Mouse (Mus musculus) lung, postnatal 36 days (tissue): Measurements from ENCODE around the gene Rabl6.

Experiments
- DNase-seq: peaks from one replicate; pipeline ENCODE4 v3.0.0; 2022; ENCODE audit warnings: mixed read lengths

Rabl6 gene

DNA sequence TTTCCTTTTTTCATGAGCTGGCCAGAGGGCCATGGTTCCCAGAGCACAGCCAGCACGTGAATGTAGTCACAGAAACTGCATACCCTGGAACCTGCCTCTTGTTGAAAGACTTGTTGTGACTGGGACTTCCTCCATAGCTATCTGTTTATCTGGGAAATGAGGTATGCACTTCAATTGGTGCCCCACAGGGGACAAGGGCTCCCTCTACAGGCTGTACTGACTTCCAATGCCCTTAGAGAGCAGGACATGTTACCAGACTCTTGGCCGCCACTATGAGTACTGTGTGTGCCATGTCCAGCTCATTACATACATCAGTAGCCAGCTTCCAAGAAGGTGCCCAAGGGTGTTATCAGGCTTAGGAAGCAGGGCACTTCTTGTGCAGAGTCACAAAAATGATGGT, 16.5 kb downstream of the Rabl6 start:
- DNase-seq = peak; percentile 78

DNA sequence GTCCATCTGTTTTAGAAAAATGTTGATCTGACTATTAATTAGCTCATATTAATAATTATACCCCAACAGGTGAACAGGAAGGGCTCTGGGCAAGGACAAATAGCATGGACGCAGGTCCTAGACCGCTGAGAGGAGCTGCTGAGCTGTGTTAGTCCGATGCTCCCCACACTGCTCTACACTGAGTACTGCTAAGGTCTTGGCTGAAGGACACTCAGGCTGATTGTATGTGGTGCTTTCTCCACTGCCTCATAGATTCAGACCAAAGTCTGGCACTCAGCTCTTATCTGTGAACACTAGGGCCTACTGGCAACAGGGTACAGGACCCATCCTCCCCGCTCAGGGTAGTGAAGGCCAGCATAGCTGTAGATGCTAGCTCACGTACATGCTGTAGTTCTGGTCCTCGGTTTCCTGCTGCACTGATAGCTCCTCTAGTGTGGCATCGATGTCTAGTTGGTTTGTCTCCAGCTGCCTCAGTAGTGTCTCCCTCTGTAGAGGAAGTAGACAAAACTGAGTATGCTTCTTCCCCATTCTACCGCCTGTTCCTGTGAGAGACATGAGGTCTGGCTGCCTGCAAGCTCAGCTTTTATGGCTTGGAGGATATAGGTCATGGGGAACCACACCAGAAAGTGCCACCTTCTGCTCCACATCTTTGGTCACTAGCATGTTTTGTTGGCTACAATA, 20.0 kb downstream of the Rabl6 start:
- DNase-seq = no peak

DNA sequence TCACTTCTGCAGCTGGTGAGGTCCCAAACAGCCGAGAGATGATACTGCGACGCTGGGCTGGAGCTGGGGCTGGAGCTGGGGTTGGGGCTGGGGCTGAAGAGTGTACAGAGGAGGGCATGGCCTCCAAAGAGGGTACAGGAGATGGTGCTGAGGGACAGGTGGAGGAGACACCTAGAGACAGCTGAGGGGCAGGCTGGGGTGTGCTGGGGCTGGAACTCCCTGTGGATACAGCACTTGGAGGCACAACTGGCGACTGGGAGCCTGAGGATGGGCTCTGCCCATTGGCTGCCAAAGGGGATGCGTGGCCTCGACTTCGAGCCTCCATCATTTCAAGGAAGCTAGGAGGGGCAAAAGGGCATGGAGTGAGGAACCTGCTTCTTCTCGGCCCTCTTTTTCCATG, 21.0 kb downstream of the Rabl6 start:
- no peak for DNase-seq

DNA sequence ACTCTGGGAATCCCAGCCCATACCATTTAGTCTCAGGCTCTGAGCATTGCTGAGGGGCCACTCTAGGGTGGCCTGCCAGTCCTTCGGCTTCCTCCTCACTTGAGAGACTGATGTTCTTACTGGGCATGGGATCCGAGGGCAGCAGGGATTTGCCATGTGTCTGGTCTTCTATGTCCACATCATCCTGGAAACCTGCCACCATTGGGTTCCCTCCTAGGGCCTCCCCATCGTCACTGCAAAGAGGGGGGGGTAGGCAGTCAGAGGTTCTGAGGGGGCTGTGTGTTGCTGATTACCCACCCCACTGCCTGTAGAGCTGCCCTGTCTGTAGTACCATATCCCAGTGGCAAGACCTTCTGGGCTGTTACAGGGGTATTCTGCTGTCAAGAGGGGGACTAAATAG, 22.7 kb downstream of the Rabl6 start:
- DNase-seq = no peak

DNA sequence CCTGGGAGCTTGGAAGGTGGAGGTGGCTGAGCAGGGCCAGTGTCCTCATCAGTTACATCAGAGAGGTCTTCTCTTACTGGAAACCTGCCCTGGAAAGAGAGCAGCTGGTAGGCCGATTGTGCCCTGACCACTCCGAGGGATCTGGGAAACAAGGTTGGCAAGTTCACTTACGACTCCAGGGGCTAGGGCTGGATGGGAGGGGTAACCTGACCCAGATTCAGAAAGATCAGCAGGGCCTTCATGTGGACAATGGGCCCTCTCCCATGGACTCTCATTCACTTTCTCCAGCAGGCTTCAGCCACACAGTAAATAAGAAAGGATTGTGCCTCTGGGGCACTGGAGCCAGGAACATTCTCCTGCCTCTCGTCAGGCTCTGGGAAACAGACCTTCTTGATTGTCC, 23.5 kb downstream of the Rabl6 start:
- DNase-seq = no peak

DNA sequence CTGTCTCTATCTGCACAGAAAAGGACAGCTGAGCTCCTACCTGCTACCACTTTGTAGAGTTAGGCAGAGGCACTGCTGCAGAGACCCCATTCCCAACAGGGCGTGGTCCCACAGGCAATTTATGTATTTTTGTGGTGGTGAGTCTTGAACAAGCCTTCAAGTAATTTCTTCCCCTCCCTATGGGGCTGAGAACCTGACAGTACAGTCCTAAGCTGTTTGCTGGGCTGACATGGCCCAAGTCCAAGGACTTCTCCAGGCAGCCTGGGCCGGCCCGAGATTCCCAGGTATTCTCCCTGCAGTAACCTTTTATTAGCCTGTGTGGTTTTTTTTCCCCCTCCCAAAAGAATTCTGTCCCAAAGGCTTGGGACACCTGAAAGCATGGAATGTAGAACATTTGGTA, 24.2 kb downstream of the Rabl6 start:
- no peak for DNase-seq

DNA sequence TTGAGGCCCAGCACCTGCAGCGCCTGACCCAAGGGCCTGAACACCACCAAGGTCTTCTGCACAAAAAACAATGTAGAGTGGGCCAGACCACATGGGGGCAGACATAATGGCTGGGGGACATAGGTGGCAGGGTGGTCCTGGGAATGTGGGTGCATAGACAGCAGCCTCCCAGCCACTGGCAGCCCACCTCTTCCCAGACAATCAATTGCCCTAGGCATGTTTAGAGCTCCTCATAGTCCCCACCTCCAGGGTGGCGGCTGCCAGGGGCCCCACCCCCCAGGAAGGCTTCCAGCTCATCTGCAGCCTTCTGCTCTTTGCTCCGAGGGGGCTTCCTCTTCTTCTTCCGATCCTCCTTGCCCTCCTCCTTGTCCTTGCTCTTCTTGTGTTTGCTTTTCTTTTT, 24.8 kb downstream of the Rabl6 start:
- no peak for DNase-seq

DNA sequence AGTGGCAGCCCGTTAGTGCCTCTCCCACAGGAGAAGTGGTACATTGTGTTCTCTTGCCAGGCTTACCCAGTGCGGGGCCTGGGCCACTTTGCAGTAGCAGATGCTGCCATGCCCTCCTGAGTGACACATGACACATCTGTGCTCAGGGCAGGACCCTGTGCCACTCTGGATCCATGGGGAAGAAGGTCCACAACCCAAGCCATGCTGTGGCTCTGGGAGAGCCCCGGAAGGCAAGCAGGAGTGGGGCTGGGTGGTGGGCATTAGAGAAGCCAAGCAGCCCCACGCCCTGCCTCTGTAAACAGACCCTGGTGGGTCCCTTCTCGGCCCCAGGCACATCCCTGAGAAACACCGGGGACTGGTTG, 25.2 kb downstream of the Rabl6 start:
- DNase-seq = no peak

DNA sequence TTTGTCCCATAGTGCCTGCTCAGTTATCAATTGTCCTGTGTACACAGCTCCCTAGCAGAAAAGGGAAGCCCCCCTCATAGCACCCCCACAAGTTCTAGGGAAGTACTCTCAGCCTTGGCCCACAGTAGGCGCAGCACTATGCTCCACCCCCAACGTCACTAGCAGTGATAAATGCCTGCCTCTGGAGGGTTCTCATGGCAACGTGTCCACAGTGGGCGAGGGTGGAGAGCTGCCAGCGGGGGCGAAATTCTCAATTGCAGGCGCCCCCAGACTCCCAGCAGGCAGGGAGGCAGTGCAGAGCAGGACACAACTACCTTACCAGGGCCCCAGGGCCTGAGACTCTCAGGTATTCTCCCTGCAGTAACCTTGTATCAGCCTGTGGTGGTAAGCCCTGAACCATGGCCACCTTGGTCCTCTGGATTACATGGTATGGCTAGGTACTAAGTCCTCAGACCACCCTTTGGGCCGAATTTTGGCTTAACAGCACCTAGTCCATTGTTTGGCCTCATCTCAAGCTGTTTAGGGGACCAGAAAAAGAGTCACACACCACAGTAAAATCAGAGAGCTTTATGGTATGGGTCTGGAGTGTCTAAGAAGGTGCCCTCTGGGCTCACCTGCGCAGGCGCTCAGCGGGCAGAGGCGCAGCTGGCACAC, 25.7 kb downstream of the Rabl6 start:
- DNase-seq = peak; percentile 27

DNA sequence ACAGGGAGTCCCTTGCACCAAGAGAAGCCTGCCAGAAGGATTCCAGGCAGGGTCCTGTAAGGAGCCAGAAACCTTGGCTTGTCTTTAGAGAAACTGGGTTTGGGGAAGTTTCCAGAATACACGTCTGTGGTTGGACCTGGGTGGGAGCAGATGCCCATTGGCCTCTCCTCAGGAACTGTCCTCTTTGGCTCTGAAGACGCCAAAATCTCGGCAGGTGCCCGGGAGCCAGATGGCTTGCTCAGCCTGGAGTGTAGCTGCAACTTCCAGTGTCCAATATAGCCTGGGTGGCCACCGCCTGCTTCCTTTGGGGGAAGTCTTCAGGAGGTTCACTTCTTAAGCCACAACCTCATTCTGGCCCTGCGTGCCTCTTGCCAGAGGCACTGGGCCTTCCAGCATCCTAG, 26.4 kb downstream of the Rabl6 start:
- no peak for DNase-seq

DNA sequence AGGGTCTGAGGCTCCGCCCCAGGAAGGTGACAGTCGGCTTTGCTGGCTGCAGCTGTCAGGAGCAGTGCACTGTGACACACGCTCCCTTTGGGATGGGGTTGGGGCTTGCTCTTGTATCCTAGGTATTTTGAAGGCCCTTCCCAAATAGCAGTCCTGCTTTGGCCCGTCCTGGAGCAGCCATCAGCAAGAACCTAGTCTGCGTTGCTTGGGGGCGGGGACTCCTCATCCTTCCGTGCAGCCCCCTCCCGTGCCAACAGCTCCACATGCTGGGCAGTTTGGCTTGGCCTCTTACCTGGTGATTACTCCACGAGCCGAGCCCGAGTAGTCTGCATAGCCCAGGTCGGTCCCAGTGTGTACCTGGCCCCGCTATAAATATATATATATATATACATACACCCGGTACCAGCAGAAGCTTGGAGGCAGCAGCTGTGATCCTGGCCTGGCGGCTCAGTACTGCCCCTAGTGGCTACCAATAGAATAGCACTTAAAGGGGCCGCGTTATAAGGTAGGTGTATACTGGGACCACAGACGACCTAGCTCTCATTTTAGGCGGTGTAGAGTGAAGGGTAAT, 26.9 kb downstream of the Rabl6 start, which contains the start of gene Ajm1:
Ajm1 (minus strand) TSS at position 464 of the 571 bp plus-strand sequence.
- DNase-seq = peak; percentile 64

DNA sequence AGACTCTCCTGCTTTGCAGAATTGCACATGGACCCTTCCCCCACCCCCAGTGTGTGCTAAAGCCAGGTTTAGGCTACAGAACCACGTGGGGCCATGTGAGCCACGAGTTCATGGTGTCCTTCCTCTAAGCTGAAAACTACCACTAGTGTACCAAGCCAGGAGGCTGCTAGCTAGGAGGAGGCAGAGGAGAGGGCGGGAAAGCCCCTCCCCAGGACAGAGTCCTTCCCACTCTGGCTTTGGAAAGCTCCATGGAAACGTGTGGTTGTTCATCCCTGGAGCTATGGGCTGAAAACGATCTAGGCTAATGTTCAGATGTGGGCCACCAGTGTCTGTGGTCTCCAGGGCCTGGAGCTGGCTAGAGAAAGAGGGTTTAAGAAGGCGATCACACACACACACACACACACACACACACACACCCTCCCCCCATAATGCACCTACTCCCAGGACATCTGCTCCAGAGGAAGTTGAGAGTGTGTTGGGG, 27.7 kb downstream of the Rabl6 start:
- no peak for DNase-seq

DNA sequence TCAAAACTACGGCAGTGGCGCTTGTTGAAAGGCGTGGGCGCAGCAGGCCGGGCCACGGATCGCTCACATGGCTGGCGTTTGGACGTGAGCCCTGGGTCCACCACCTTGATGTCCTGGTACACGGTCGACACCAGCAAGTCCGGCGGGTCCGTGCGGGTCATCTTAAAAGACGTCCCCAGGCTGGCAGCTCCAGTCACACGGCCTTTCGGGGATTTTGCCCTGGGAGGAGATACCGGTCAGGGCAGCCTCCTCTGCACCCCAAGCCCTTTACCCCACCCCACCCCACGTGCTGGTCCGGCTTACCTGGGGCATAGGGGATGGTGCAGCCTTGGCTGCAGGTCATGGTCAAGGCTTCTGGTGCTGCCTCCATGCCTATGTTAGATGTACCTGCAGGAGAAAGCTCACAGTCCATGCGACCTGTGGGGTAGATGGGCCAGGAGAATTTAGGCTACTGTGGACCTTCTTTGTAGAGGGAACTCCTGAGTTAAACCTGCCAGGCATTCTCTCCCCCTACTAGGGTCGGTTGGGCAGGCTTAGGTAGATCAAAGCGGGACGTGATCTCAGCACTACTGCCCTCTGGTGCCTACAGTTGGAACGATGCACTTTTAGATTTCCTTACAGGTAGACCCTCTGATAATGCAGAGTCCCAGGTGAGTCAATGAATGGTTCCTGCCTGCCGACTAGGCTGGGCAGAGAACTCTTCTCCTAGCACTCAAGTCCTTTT, 28.4 kb downstream of the Rabl6 start:
- peak; percentile 75 for DNase-seq

DNA sequence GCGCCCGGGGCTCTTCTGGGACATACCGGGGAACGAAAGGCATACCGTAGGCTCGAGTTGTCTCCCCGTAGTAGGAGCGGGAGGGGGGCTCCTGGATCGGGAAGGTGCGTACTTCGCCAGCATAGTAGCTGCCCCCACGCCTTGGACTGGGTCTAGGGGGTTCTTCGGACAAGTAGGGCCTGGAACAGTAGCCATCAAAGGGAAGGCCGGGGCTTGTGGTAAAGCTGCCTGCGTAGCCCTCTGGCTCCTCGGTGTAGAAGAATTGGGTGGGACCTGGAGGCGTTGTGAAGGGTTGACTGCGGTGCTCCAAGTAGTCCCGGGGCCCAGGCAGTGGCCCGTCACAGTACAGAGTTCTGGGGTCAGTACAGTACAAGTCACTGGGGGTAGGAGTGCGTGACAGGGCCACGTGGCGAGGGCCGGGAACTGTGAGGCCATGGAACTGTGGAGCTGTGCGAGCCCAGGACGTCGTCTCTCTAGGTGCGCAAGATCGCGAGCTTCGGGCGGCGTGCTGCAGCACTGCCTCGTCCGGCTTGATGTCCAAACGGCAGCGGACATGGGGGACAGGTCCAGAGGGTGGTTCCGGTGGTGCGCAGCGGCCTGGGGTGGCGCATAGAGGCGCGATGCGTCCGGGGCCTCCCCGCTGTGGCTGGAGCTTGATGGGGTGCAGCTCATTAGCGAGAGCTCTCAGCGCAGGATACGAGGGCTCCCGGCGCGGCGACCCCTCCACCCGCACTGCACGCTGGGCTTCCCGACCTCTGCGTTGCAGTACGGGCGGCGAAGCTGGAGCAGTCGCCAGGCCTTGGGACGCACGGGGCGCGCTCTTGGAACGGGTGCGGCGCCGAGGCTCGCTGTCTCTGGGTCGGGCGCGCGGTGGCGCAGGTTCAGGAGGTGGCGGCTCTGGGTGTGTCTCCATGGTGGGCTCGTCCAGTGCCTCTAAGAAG, 29.3 kb downstream of the Rabl6 start:
- DNase-seq = no peak

DNA sequence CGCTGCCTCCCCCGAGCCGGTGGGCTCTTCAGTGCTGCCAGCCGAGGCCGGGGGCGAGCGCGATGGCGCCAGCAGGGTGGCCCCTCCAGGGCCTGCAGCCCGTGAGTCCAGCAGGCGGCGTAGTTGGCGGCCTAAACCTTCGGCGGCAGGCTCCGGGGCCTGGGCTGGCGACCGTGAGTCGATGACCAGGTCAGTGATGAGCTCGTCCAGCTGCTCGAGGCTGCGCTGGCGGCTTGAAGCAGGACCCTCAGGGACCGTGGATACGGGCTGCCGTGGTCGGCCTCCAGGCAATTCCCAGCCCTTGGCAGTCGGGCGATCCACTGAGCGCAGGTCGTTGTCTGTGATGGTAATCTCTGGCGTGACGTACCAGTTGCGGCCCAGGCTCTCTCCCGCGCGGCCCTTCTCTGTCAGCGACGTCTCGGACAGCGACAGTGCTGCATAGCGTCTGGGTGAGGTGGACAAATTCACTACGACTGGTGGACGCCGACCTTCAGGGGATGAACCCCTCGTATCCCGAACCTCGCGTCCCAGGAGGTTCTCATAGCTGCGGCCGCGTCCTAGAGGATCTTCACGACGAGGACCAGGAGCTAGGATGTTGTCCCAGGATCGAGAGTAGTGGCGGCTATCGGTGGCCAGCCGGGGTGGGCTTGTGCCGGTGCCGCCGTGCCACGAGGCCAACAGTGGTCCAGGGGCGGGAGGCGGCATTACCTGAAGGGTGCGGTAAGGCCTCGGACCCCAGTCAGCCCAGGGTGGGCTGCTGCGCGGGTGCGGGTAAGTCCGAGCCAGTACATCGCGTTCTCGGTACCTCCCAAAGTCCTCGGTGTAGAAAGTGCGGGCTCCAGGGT, 30.1 kb downstream of the Rabl6 start:
- DNase-seq = no peak

DNA sequence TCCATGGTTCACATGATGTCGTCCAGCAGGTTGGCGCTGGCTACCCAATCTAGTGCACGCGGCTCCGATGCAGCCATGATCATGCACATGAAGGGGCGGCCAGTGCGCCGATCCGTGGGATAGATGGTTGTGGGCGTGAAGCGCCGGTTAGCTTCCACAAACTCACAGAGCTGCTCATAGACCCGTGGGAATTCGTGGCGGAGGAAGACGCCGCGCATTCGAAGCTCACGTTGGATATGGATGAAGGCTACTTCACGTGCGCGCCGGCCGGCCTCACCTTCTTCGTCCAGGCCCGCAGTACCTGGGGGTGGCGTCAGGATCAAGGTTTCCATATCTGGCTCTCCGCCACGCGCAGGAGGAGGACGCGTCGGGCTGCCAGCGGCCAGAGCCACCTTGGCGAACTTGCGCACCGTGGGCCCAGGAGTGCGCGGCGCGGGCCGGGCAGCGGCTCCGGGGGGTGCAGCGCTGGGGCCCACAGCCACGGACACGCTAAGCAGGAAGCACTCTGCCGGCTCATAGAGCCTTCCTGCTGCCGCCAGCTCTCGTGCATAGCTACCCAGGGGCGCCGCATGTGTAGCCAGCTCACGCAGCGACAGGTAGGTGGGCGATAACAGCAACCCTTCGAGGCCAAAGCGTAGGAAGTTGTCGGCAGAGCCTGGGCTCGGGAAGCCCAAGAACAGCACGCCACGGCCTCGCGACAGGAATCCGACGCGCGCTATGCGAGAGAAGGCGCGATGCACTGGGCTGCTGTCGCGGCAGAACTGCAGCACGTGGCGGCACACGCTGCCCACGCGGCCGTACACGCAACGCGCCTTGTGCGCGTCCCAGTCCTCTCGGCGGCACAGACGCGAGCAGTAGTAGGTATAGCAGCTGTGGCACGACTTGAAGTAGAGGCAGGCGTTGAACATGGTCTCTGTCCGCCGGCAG, 31.1 kb downstream of the Rabl6 start:
- DNase-seq = no peak

DNA sequence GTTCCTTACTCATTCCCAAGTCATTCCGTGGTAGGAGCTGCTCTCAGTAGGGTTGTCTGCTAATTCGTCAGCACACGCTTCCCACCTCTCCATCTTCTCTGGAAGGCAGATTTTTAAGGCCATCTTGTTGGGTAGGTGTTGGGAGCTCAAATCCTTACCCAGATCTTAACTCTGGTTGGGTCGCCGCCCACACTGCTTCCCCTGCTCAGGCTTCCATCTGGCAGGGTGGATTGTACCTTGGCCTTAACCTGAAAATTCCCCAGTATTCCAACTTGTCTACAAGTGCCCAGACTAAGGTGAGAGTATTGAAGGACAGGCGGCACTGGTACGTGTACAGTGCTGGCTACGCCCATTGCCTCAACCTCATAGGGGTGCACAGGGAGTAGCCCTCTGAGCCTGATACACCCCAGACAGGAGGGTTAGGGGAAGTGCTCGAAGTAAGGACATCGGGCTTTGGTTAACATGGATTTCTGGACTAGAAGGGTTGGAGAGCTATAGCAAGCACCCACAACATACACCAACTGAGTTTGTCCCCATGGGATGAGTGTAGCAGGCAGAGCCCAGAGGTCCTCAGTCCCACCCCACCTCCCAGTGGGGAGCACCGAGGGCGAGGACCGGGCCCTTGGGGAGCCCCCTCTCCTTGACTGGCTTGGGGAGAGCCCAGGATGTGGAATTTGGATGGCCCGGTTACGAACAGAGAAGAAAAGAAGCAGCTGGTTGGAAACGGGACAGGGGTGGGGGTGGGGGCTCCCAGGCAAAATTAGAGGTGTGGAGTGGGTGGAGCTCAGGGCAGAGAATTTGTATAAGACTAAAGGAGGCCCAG, 32.1 kb downstream of the Rabl6 start:
- no peak for DNase-seq

DNA sequence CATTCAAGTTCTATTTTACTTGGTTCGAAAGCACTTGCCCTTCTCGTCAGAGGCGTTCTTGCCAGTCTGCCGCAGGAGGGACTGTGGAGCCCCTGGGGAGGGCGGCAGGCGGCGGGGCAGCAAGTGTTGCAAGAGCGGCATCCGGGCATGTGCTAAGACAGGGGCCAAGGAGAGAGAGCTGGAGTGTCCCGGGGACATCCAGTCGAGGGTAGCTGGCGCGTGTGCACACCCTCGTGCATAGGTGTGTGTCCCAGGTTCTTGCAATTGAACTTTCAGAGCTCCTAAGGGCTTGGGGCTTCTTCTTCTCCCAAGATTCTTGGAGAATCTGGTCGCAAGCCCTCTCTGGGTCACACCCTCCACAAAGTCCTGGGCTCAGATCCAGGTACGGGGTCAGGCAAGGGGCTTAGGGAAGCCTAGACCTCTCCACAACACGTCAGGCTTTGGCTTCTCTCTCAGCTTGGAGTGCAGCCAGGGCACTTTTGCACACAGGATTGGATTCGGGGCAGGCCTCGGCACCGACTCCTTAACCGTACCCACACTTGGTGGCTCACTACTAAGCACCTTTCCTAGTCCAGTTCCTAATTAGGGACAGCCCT, 32.8 kb downstream of the Rabl6 start:
- DNase-seq = peak; percentile 47
